Mouse (Mus musculus): ENCODE measurements around the gene Pkp4. TPM values are rescaled to one million over a fixed set of nuclear protein-coding genes. Genes with fewer than 3 reads are reported as not detected.

Gene Pkp4
- polyA plus RNA-seq, 1 experiment from 2014 or later, result 25.1 TPM

- no peaks in the 10 kb centered on the region for H3K27me3 ChIP-seq
- H3K9me3 ChIP-seq, result no peaks in the 10 kb centered on the region
- no peak overlapping the region for H3K27ac ChIP-seq
- H3K9ac ChIP-seq, result no peak overlapping the region
- H3K4me2 ChIP-seq (replicated peaks), result no peak overlapping the region
- no peak for ATAC-seq (ENCODE audit: insufficient number of reproducible peaks, insufficient read depth, low FRiP score, low TSS enrichment)
- 89% methylated on average over 8 of the region's 8 CpGs for WGBS
- H3K36me3 ChIP-seq, result no peaks in the 10 kb centered on the region
- H3K4me1 ChIP-seq, result peaks cover 2% of the 10 kb centered on the region; the same call in 1 of the 2 replicates
- H3K4me3 ChIP-seq, result no peak overlapping the region
Observed at GRCm38 (mm10) chr2:59284734-59285490, 124.3 kb downstream of the Pkp4 start.

- no peaks in the 10 kb centered on the region for H3K9me3 ChIP-seq
- H3K27me3 ChIP-seq, result no peaks in the 10 kb centered on the region
- WGBS, result 88% methylated on average over 1 of the region's 1 CpGs
- H3K4me3 ChIP-seq, result no peak overlapping the region
- H3K9ac ChIP-seq, result no peak overlapping the region
- H3K36me3 ChIP-seq, result no peaks in the 10 kb centered on the region
- H3K4me2 ChIP-seq (replicated peaks), result no peak overlapping the region
- H3K27ac ChIP-seq, result no peak overlapping the region
- no peak for ATAC-seq (ENCODE audit: insufficient number of reproducible peaks, insufficient read depth, low FRiP score, low TSS enrichment)
- H3K4me1 ChIP-seq, result peaks cover 8% of the 10 kb centered on the region; the same call in 1 of the 2 replicates
Observed at GRCm38 (mm10) chr2:59285581-59285980, 124.9 kb downstream of the Pkp4 start.

GRCm38 (mm10) chr2:59286247-59286646 is 125.6 kb downstream of the Pkp4 start:
- H3K4me2 ChIP-seq (replicated peaks), result no peak overlapping the region
- no peak overlapping the region for H3K4me3 ChIP-seq
- no peak for ATAC-seq (ENCODE audit: insufficient number of reproducible peaks, insufficient read depth, low FRiP score, low TSS enrichment)
- H3K27ac ChIP-seq, result no peak overlapping the region
- no peaks in the 10 kb centered on the region for H3K9me3 ChIP-seq
- no peak overlapping the region for H3K9ac ChIP-seq
- H3K27me3 ChIP-seq, result no peaks in the 10 kb centered on the region
- peaks cover 11% of the 10 kb centered on the region; the same call in 1 of the 2 replicates for H3K4me1 ChIP-seq
- 70% methylated on average over 9 of the region's 9 CpGs for WGBS
- H3K36me3 ChIP-seq, result no peaks in the 10 kb centered on the region

- no peaks in the 10 kb centered on the region for H3K27me3 ChIP-seq
- ATAC-seq (ENCODE audit: insufficient number of reproducible peaks, insufficient read depth, low FRiP score, low TSS enrichment), result no peak
- H3K9ac ChIP-seq, result no peak overlapping the region
- WGBS, result 76% methylated on average over 8 of the region's 8 CpGs
- no peak overlapping the region for H3K27ac ChIP-seq
- peaks cover 11% of the 10 kb centered on the region; the same call in 1 of the 2 replicates for H3K4me1 ChIP-seq
- H3K4me3 ChIP-seq, result no peak overlapping the region
- no peaks in the 10 kb centered on the region for H3K36me3 ChIP-seq
- no peak overlapping the region for H3K4me2 ChIP-seq (replicated peaks)
- H3K9me3 ChIP-seq, result no peaks in the 10 kb centered on the region
Observed at GRCm38 (mm10) chr2:59287630-59288029, 127.0 kb downstream of the Pkp4 start.

- Histone ChIP-seq H3K4me1 (peaks cover 11% of the 10 kb centered on the region; the same call in 1 of the 2 replicates), H3K4me2 (replicated peaks) (no peak overlapping the region), H3K27ac (no peak overlapping the region), H3K9me3 (no peaks in the 10 kb centered on the region), H3K4me3 (no peak overlapping the region), H3K27me3 (no peaks in the 10 kb centered on the region), H3K9ac (no peak overlapping the region), H3K36me3 (no peaks in the 10 kb centered on the region)
- no peak for ATAC-seq (ENCODE audit: insufficient number of reproducible peaks, insufficient read depth, low FRiP score, low TSS enrichment)
- 86% methylated on average over 2 of the region's 2 CpGs for WGBS
Observed at GRCm38 (mm10) chr2:59289411-59289810, 128.8 kb downstream of the Pkp4 start.

GRCm38 (mm10) chr2:59290391-59290790 is 129.7 kb downstream of the Pkp4 start:
- Histone ChIP-seq H3K9me3 (no peaks in the 10 kb centered on the region), H3K9ac (no peak overlapping the region), H3K27ac (no peak overlapping the region), H3K4me3 (no peak overlapping the region), H3K4me1 (peaks cover 11% of the 10 kb centered on the region; the same call in 1 of the 2 replicates), H3K4me2 (replicated peaks) (no peak overlapping the region), H3K27me3 (no peaks in the 10 kb centered on the region), H3K36me3 (no peaks in the 10 kb centered on the region)
- ATAC-seq (ENCODE audit: insufficient number of reproducible peaks, insufficient read depth, low FRiP score, low TSS enrichment), result no peak
- WGBS, result 40% methylated on average over 3 of the region's 3 CpGs

- no peaks in the 10 kb centered on the region for H3K36me3 ChIP-seq
- 85% methylated on average over 3 of the region's 3 CpGs for WGBS
- H3K27me3 ChIP-seq, result no peaks in the 10 kb centered on the region
- H3K9ac ChIP-seq, result no peak overlapping the region
- H3K9me3 ChIP-seq, result no peaks in the 10 kb centered on the region
- H3K4me2 ChIP-seq (replicated peaks), result no peak overlapping the region
- no peak overlapping the region for H3K27ac ChIP-seq
- H3K4me3 ChIP-seq, result no peak overlapping the region
- H3K4me1 ChIP-seq, result no peaks in the 10 kb centered on the region
- no peak for ATAC-seq (ENCODE audit: insufficient number of reproducible peaks, insufficient read depth, low FRiP score, low TSS enrichment)
Observed at GRCm38 (mm10) chr2:59299831-59300230, 139.2 kb downstream of the Pkp4 start.

GRCm38 (mm10) chr2:59301671-59302070 is 141.0 kb downstream of the Pkp4 start:
- H3K36me3 ChIP-seq, result peaks cover 12% of the 10 kb centered on the region; the same call in 1 of the 2 replicates
- no peaks in the 10 kb centered on the region for H3K4me1 ChIP-seq
- ATAC-seq (ENCODE audit: insufficient number of reproducible peaks, insufficient read depth, low FRiP score, low TSS enrichment), result no peak
- no peak overlapping the region for H3K9ac ChIP-seq
- no peak overlapping the region for H3K27ac ChIP-seq
- H3K4me2 ChIP-seq (replicated peaks), result no peak overlapping the region
- no peaks in the 10 kb centered on the region for H3K9me3 ChIP-seq
- no peaks in the 10 kb centered on the region for H3K27me3 ChIP-seq
- H3K4me3 ChIP-seq, result no peak overlapping the region
- 71% methylated on average over 12 of the region's 12 CpGs for WGBS

GRCm38 (mm10) chr2:59302430-59302829 is 141.8 kb downstream of the Pkp4 start:
- Histone ChIP-seq H3K4me1 (no peaks in the 10 kb centered on the region), H3K4me3 (no peak overlapping the region), H3K4me2 (replicated peaks) (no peak overlapping the region), H3K9ac (no peak overlapping the region), H3K36me3 (peaks cover 19% of the 10 kb centered on the region; the same call in 1 of the 2 replicates), H3K9me3 (no peaks in the 10 kb centered on the region), H3K27ac (no peak overlapping the region), H3K27me3 (no peaks in the 10 kb centered on the region)
- WGBS, result 87% methylated on average over 6 of the region's 6 CpGs
- ATAC-seq (ENCODE audit: insufficient number of reproducible peaks, insufficient read depth, low FRiP score, low TSS enrichment), result no peak

GRCm38 (mm10) chr2:59303530-59304063 is 142.9 kb downstream of the Pkp4 start:
- no peak for ATAC-seq (ENCODE audit: insufficient number of reproducible peaks, insufficient read depth, low FRiP score, low TSS enrichment)
- H3K4me1 ChIP-seq, result no peaks in the 10 kb centered on the region
- WGBS, result 90% methylated on average over 12 of the region's 12 CpGs

GRCm38 (mm10) chr2:59307302-59307701 is 146.7 kb downstream of the Pkp4 start:
- no peaks in the 10 kb centered on the region for H3K27me3 ChIP-seq
- no peak overlapping the region for H3K4me2 ChIP-seq (replicated peaks)
- ATAC-seq (ENCODE audit: insufficient number of reproducible peaks, insufficient read depth, low FRiP score, low TSS enrichment), result no peak
- H3K27ac ChIP-seq, result no peak overlapping the region
- H3K4me1 ChIP-seq, result no peaks in the 10 kb centered on the region
- H3K9me3 ChIP-seq, result no peaks in the 10 kb centered on the region
- H3K4me3 ChIP-seq, result no peak overlapping the region
- H3K36me3 ChIP-seq, result peaks cover 51% of the 10 kb centered on the region
- no peak overlapping the region for H3K9ac ChIP-seq
- WGBS, result 92% methylated on average over 8 of the region's 8 CpGs

More at GRCm38 (mm10) chr2:59303530-59304063, 142.9 kb downstream of the Pkp4 start:
- H3K9me3 ChIP-seq, result no peaks in the 10 kb centered on the region
- H3K4me3 ChIP-seq, result no peak overlapping the region
- H3K4me2 ChIP-seq (replicated peaks), result no peak overlapping the region
- no peaks in the 10 kb centered on the region for H3K27me3 ChIP-seq
- H3K9ac ChIP-seq, result no peak overlapping the region
- H3K27ac ChIP-seq, result no peak overlapping the region
- peaks cover 31% of the 10 kb centered on the region for H3K36me3 ChIP-seq

GRCm38 (mm10) chr2:59308055-59308454 is 147.4 kb downstream of the Pkp4 start:
- no peak overlapping the region for H3K9ac ChIP-seq
- 94% methylated on average over 19 of the region's 19 CpGs for WGBS
- H3K27me3 ChIP-seq, result no peaks in the 10 kb centered on the region
- no peak overlapping the region for H3K27ac ChIP-seq
- no peak overlapping the region for H3K4me3 ChIP-seq
- no peak overlapping the region for H3K4me2 ChIP-seq (replicated peaks)
- no peaks in the 10 kb centered on the region for H3K9me3 ChIP-seq
- ATAC-seq (ENCODE audit: insufficient number of reproducible peaks, insufficient read depth, low FRiP score, low TSS enrichment), result no peak
- H3K4me1 ChIP-seq, result no peaks in the 10 kb centered on the region
- peaks cover 51% of the 10 kb centered on the region for H3K36me3 ChIP-seq

Measured in embryonic facial prominence, embryonic 12.5 days (tissue).